Mouse (Mus musculus) ES-E14 (cell line): ENCODE measurements around the gene Ptprk.

Experiments
- CHD2 ChIP-seq: IDR thresholded peaks from 2 replicates; pipeline ENCODE4 v1.6.1; 2014; ENCODE audit warnings: mild to moderate bottlenecking, low read depth, low read length, inconsistent platforms
- HCFC1 ChIP-seq: IDR thresholded peaks from 2 replicates; pipeline ENCODE4 v1.6.1; 2012; ENCODE audit warnings: low read length, inconsistent platforms, borderline replicate concordance; ENCODE audit not compliant: insufficient read depth
- ZC3H11A ChIP-seq: IDR thresholded peaks from 2 replicates; pipeline ENCODE4 v1.6.1; 2012; ENCODE audit warnings: low read depth, mild to moderate bottlenecking, inconsistent platforms, low read length, borderline replicate concordance
- ZNF384 ChIP-seq: IDR thresholded peaks from 2 replicates; pipeline ENCODE4 v1.6.1; 2012; ENCODE audit warnings: low read depth, low read length, inconsistent platforms

DNA sequence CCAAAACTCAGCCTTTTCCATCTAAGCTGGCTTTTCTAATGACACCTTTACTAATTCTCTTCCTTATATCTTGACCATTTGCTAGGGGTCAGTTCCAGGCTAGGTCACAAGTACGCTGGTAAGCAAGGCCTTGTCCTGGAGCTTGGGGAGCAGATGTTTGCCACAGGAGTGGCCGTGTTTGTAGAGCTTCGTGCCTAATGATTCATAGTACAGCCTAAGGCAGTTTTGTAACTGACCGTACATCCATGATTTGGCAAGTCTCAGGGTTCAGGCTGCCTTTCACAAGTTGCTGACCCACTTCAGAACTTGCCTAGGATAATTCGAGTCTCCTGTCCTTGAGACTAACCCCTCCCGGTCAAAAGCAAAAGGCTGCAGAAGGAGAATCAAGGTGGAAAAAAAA is 12.7 kb downstream of the Ptprk start:
- TF ChIP-seq CHD2 (no peak), ZNF384 (no peak), ZC3H11A (no peak), HCFC1 (no peak)
